Mouse (Mus musculus): ENCODE measurements around the gene Vgll4. TPM values are rescaled to one million over a fixed set of nuclear protein-coding genes. Genes with fewer than 3 reads are reported as not detected.
A peak's percentile ranks its signal among the peaks of the same experiment; 100 is the strongest.

Gene Vgll4
- total RNA-seq, 2 experiments from 2014 or later: 55.3 to 62.5 TPM

DNA sequence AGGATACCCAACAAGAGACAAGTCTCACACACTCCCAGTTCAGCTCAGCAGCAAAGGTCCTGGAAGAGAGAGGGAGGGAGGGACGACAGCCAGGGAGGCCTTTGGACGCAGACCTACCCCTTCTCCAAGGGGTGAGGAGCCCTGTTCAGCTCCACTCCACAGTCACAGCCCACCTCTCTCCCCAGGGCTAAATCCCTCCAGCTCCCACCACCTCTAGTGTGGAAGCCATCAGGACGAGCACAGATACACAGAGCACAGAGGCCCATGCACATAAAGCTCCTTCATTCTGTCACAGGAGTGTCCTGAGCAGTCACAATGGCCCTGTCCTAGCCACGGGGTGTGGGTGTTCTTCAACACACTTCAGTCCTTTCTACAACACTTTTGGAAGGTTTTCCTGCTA, 93.8 kb downstream of the Vgll4 start:
- no peak for DNase-seq (ENCODE audit: low spot score in 2 of 2)

GRCm38 (mm10) chr6:114875018-114875558, 94.7 kb downstream of the Vgll4 start:
- peak; percentile 90 to 94 for DNase-seq (ENCODE audit: low spot score in 2 of 2)

DNA sequence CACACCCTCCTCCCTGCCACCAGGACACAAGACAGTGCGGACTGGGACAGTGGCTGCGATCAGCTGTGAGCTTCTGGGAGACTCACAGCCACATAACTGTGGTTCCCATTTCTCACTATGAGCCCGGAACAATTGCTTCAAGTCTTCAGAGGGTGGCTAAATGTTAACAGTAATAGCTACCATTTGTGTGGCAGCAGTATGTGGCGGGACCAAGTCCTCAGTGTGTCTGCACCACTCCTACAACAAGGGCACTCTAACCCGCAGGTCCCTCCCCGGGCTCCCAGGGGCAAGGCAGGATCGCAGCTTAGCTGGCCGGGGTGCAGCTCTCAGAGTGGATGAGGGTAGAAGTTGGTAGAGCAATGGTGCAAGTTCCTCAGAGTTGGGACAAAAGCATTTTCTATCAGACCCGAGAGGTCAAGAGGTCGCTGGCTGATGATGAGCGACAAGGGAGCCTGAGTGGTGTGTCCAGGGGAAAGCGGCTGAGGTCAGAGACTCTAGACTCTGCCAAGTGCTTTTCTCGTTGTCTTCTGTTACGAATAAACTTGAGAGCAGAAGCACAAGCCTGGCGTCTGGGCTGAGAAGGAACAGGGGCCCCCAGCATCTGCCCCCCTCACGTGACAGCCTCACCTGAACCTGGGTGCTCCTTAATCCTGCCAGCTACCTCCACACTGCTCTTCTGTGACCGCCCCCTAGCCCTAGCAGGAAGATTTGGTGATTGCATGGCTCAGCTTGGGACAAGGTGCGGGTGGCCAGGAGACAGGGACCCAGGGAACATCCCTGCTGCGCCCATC, 95.5 kb downstream of the Vgll4 start:
- no peak for DNase-seq (ENCODE audit: low spot score in 2 of 2)

DNA sequence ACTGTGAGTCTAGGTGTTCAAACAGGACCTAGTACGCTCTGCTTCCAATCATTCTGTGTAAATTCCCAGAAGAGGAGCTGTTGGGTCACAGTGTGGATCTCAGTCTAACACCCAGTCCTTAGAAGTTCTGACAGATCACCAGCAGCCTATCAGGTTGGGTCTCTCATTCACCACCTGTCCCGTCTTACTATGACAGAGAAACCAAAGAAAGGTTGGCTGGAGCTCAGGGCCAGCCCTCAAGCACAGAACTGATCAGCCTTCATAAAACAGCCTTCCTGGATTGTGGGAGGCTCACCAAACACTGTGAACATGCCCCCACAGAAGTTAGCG, 96.0 kb downstream of the Vgll4 start:
- no peak for DNase-seq (ENCODE audit: low spot score in 2 of 2)

DNA sequence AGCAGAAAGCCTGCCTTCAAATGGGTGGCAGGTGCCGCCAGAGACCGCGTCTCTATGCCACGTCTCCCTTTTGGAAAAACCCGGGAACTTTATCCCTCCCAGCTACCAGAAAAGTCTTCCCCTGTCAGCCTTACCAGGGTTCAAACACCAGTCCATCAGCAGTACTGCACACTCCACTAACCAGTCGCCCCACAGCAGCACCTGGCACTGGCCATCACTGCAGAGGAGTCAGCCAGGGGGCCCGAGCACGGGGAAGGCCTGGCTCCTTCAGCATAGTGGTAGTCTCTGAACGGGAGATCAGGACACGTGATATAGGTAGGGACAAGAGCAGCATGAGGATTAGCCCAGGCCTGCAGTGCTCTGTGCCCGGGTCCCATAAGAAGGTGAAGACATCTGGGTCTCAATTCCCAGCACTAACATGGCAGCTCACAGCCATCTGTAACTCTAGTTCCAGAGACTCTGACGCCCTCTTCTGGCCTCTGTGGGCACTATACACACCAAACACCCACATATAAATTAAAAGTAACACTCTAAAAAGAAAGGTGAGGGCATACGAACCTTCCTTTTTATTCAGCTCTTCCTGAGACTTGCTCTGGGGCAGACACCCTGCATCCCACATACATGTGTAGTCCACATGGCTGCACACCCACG, 98.7 kb downstream of the Vgll4 start:
- DNase-seq (ENCODE audit: low spot score in 2 of 2): no peak

- DNase-seq (ENCODE audit: low spot score in 2 of 2): no peak
Observed at GRCm38 (mm10) chr6:114869501-114870076, 100.2 kb downstream of the Vgll4 start.

DNA sequence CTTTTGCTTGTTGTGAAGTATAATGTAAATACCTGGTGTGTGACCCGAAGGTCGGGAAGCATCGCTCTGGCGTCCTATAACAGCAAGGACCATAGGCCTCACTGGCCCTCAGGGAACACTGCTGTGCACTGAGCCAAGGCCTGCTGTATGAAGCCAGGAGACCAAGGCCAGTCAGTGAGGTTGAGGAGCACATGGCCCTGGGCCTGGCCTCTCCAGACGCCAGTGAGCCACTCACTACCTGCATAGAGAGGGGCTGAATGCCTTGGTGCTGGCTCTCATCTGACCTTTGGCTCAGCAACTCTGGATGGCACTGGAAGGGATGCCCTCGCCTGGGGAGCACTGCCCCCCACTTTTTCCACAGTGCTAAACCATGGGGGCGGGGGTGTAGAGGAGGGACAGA, 101.1 kb downstream of the Vgll4 start:
- DNase-seq (ENCODE audit: low spot score in 2 of 2): no peak

DNA sequence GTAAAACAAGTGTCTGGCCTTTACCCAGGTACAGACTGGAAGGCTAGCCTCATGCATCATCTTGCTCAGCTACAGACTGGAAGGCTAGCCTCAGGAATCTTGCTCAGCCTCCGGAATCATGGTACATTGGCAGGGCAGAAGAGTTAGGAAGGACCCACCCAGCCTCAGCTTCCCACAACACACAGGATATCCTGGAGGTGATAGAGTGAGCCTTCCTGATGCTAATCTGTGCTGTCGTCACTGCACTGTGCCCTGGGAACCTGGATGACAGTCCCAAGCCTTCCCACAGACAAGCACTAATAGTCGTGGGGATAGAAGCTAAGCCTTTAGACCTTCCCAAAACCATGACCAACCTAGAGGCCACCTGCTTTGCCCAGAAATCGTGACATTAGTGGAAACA, 103.2 kb downstream of the Vgll4 start:
- no peak for DNase-seq (ENCODE audit: low spot score in 2 of 2)

- no peak for DNase-seq (ENCODE audit: low spot score in 2 of 2)
Observed at GRCm38 (mm10) chr6:114866078-114866477, 103.7 kb downstream of the Vgll4 start.

DNA sequence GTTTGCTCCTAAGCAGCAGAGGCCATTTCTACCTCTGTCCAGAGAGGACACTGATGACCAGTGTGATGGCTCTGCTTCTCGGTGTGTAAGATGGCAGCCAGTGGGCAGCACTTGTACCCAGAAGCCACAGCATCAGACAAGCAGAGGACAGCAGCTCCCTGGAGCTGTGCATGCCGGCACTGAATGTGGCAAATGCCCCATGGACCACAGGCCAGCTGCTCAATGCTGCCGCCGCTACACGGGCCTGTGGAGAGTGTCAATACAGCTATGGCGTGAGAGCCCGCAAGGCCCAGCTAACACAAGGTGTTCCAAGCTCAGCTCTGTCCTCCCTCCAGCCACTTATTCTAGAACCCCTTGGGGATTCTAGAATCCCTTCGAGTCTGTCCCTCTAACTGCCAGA, 105.4 kb downstream of the Vgll4 start:
- no peak for DNase-seq (ENCODE audit: low spot score in 2 of 2)

DNA sequence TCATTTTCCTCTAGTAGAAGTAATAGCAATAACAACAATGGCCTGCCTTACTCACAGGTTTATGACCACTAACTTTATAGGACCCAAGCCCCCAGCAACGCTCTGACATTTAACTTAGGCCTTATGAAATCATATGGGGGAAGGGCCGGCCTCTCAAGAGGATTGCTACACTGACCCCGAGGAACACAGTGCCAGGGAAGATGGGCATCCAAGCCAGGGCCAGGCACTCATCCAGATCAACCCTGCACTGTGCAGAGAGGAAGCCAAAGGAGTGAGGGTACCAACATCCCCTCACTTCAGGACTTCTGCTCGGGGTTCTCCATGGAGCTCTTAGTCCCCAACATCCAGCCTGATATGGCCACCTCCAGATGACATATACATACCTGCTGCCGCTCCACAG, 106.3 kb downstream of the Vgll4 start:
- no peak for DNase-seq (ENCODE audit: low spot score in 2 of 2)

DNA sequence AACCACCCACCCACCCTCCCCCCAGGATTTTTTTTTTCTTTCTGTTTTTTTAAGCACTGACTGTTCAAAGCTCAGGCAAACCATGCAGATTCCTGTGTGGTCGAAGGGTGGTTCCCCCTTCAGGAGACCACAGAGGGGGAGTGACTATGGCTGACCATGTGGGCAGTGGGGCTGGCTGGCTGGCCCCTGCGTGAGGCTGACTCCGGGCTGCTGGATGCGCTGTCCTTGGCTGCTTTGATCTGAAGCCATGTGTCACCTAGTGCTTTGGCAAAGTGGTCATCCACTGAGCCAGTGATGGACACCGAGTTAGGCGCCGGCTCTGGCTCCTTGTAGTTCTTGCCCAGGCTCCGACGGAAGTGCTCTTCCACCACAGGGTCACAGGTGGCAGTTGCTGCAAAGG, 107.7 kb downstream of the Vgll4 start:
- no peak for DNase-seq (ENCODE audit: low spot score in 2 of 2)

- no peak for DNase-seq (ENCODE audit: low spot score in 2 of 2)
Observed at GRCm38 (mm10) chr6:114861591-114861990, 108.2 kb downstream of the Vgll4 start.

DNA sequence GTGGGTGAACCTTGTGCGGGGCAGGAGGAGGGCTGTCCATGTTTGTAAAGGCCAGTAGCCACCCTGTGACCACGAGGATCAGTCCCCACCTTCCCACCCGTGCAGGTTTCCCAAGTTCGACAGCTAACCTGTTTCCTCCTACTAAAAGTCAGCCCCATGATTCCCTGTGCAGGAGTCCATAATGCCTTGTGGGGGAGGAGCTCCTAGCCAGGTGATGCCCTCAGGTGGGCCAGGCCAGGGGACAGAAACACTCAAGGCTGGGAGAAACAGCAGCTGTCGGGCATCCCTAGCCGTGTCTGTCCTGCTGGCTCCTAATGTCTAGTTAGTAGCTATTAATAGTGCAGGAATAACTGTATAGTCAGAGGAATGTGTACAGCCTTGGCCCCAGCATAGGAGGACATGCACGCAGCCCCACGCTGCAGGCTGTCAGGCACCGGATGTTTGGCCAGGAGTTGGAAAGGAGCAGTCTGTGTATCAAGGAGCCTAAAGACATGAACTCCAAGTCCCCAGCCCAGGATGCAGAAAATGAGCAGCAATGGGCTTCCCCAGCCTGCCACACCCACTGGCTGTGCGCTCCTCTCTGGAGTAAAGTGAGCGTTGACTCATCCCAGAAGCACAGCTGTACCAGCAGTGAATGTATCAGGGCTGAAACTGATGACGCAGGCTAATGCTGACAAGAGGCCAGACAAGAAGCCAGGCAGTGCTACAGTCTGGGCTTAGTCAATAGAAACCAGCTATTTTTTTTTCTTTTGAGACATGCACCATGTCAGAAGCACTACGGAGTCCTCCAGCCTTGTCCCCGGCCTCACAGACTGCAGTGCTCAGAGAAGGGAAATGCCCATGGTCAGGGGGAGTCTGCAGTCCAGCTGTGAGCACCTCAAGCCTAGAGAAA, 108.9 kb downstream of the Vgll4 start:
- DNase-seq (ENCODE audit: low spot score in 2 of 2): peak; percentile 45 to 55

DNA sequence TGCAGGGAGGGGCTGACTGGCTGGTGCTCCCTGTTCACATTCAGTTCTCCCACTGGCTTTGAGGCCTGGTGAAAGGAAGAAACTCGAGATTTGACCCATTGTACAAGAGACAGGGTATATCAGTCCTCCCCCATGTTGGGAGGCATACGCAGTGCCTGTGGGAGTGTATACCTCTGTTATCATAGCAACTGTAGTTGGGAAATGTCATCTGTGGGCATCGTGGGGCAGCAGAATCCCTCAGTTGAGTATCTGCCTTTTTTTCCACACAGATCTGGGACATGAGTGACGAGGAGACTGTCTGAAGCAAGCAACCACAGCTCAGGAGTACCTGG, 111.1 kb downstream of the Vgll4 start:
- no peak for DNase-seq (ENCODE audit: low spot score in 2 of 2)

DNA sequence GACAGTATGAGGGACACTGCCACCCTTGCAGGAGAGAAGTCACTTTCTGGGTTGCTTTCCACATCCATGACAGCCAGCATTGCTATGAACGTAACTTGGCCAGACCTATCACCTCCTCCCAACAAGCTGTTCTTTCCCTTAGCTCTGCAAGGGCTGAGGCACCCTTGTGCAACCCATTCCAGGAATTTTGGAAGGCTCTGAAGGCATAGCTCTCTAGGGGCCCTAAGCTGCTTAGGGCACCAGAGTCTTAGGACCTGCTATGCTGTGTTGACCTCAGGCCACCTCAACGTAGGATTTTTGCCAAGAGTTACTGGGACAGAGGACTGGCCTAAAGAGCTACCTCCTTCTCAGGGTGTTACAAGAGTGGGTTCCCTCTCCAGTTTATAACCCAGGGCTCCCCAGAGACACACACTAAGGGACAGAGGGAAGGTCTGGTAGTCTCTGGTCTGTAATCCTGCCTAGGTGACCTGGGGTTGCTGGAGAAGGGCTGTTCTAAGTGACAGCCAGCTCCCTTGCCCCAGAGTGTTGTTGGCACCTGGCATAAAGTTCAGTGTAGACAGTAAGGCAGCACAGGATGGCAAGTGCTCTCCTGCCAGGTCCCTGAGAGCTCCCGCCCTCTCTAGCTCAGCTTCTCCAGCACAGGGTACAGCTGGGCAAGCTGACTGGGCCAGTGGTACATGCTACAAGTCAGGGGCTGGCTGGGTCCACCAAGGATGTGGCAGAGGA, 111.6 kb downstream of the Vgll4 start:
- DNase-seq (ENCODE audit: low spot score in 2 of 2): no peak

DNA sequence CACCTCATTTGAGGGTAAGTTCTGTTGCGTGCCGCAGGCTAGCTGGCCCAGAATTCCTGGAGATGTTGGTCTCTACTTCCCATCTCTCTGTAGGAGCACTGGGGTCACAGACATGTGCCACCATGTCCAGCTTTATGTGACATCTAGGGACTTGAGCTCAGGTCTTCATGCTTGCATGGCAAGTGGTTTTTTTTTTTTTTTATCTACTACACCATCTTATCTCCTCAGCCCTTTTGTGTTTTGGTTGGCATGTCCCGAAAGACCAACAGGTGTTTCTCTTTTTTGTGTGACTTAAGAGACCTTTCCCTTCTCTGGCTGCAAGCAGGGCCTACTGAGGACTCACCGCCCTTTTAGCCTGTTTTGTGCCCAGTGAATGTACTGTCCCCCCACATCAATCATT, 113.3 kb downstream of the Vgll4 start:
- DNase-seq (ENCODE audit: low spot score in 2 of 2): no peak

- no peak for DNase-seq (ENCODE audit: low spot score in 2 of 2)
Observed at GRCm38 (mm10) chr6:114855644-114856043, 114.2 kb downstream of the Vgll4 start.

DNA sequence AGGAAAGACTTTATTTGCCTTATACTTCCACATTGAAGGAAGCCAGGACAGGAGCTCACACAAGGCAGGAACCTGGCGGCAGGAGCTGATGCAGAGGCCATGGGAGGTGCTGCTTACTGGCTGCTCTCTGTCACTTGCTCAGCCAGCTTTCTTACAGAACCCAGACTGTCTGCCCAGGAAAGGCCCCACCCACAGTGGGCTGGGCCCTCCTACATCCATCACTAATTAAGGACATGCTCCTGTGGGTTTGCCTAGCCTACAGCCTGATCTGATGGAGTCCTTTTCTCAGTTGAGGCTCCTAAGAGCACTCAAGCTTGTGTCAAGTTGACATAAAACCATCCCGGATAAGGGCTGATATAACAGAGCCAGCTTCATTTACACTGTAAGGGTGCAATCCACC, 115.4 kb downstream of the Vgll4 start:
- no peak for DNase-seq (ENCODE audit: low spot score in 2 of 2)

- no peak for DNase-seq (ENCODE audit: low spot score in 2 of 2)
Observed at GRCm38 (mm10) chr6:114852739-114853138, 117.1 kb downstream of the Vgll4 start.

- no peak for DNase-seq (ENCODE audit: low spot score in 2 of 2)
Observed at GRCm38 (mm10) chr6:114851688-114852087, 118.1 kb downstream of the Vgll4 start.
